Mouse (Mus musculus) ES-E14 (cell line): ENCODE results near the gene Trim45. TPM values are rescaled to one million over a fixed set of nuclear protein-coding genes. Genes with fewer than 3 reads are reported as not detected.

Experiments
- DNase-seq: peaks from one replicate; pipeline ENCODE4 v3.0.0-alpha.2; 2013; ENCODE audit warnings: low read depth, low spot score
- H3K27ac ChIP-seq: 2 replicates; pipeline ENCODE4 v1.5.1; 2012; ENCODE audit warnings: low read depth, mild to moderate bottlenecking, low read length, moderate library complexity, mixed read lengths; ENCODE audit not compliant: poor library complexity, insufficient read depth, severe bottlenecking
- H3K36me3 ChIP-seq: 2 replicates; pipeline ENCODE4 v1.6.1; 2012; ENCODE audit warnings: mild to moderate bottlenecking, low read length, moderate library complexity, mixed read lengths; ENCODE audit not compliant: control insufficient read depth, poor library complexity, insufficient read depth, severe bottlenecking
- H3K4me1 ChIP-seq, 2 experiments: fragments of 150-350 bp in 1 of 2; sonication (generic) in 1 of 2; 2 replicates each; pipeline ENCODE4 v1.6.1; 2012; ENCODE audit warnings: low read length in 2 of 2, mild to moderate bottlenecking in 1 of 2, mixed read lengths in 1 of 2; ENCODE audit not compliant: control insufficient read depth in 2 of 2, insufficient read depth in 2 of 2, poor library complexity in 1 of 2
- H3K4me3 ChIP-seq, 2 experiments: fragments of 150-350 bp in 1 of 2; sonication (generic) in 1 of 2; 2 replicates each; pipeline ENCODE4 v1.5.1; 2012; ENCODE audit warnings: low read length in 2 of 2, low read depth in 1 of 2, mild to moderate bottlenecking in 1 of 2, mixed read lengths in 1 of 2; ENCODE audit not compliant: insufficient read depth in 1 of 2, poor library complexity in 1 of 2, severe bottlenecking in 1 of 2
- H3K9ac ChIP-seq: 2 replicates; pipeline ENCODE4 v1.6.1; 2012; ENCODE audit warnings: low read depth, mild to moderate bottlenecking, low read length, mixed read lengths; ENCODE audit not compliant: poor library complexity, insufficient read depth, severe bottlenecking
- H3K9me3 ChIP-seq: fragments of 150-350 bp; sonication (generic); 2 replicates; pipeline ENCODE4 v1.6.1; 2012; ENCODE audit warnings: low read depth, mild to moderate bottlenecking, low read length; ENCODE audit not compliant: control insufficient read depth, insufficient read depth
- CHD2 ChIP-seq: IDR thresholded peaks from 2 replicates; pipeline ENCODE4 v1.6.1; 2014; ENCODE audit warnings: mild to moderate bottlenecking, low read depth, low read length, inconsistent platforms
- HCFC1 ChIP-seq: IDR thresholded peaks from 2 replicates; pipeline ENCODE4 v1.6.1; 2012; ENCODE audit warnings: low read length, inconsistent platforms, borderline replicate concordance; ENCODE audit not compliant: insufficient read depth
- MAFK ChIP-seq: IDR thresholded peaks from 2 replicates; pipeline ENCODE4 v1.6.1; 2014; ENCODE audit warnings: mild to moderate bottlenecking, low read depth, low read length, inconsistent platforms; ENCODE audit not compliant: insufficient read depth
- ZC3H11A ChIP-seq: IDR thresholded peaks from 2 replicates; pipeline ENCODE4 v1.6.1; 2012; ENCODE audit warnings: low read depth, mild to moderate bottlenecking, inconsistent platforms, low read length, borderline replicate concordance
- ZNF384 ChIP-seq: IDR thresholded peaks from 2 replicates; pipeline ENCODE4 v1.6.1; 2012; ENCODE audit warnings: low read depth, low read length, inconsistent platforms
- in situ Hi-C, 2 experiments: fragments of 600-800 bp; cut with MboI; formaldehyde crosslinking; loops; one replicate each; pipeline ENCODE4 v1.15.1; 2025; ENCODE audit warnings: low sequenced_read_pairs in 2 of 2, inconsistent platforms in 1 of 2; ENCODE audit not compliant: unreplicated experiment in 2 of 2
- total RNA-seq: library from RNA; depleted of rRNA; stranded (reverse); fragments of 300-350 nt; gene quantifications from 2 replicates; pipeline ENCODE4 v1.2.3, GENCODE M21; 2012; rRNA removed

Gene Trim45
- total RNA-seq = 4.8 and 5.5 TPM in 2 replicates

GRCm38 (mm10) chr3:100921825-100922505 lies at the start of gene Trim45:
Trim45 (plus strand) TSS chr3:100922202.
- Histone ChIP-seq H3K36me3 (no peaks in the 10 kb centered on the region), H3K27ac (no peak within 1 kb of the TSS), H3K4me3 (peak within 1 kb of the TSS; percentile 63 to 90), H3K9me3 (no peaks in the 10 kb centered on the region), H3K9ac (peak within 1 kb of the TSS; percentile 65), H3K4me1 (peaks cover 0 to 4% of the 10 kb centered on the region in 2 experiments; a peak in 1 of 4 replicates)
- TF ChIP-seq ZNF384 = no peak
- no peak; the same call in 1 of the 2 replicates for TF ChIP-seq ZC3H11A
- peak; percentile 81 for TF ChIP-seq CHD2
- TF ChIP-seq MAFK = no peak
- peak; percentile 89 for TF ChIP-seq HCFC1
- DNase-seq = peak; percentile 98
- in situ Hi-C loops = no loop called here

- Histone ChIP-seq H3K9me3 (no peaks in the 10 kb centered on the region), H3K27ac (no peak overlapping the region), H3K4me3 (no peak overlapping the region), H3K4me1 (no peaks in the 10 kb centered on the region), H3K36me3 (no peaks in the 10 kb centered on the region), H3K9ac (no peak overlapping the region)
- TF ChIP-seq ZNF384 (no peak), ZC3H11A (no peak), HCFC1 (no peak), CHD2 (no peak), MAFK (no peak)
- DNase-seq = no peak
- in situ Hi-C loops = no loop called here
These were observed 44.9 kb upstream of the Trim45 start for GRCm38 (mm10) chr3:100877057-100877456.

GRCm38 (mm10) chr3:100881403-100881802 lies 40.6 kb upstream of the Trim45 start:
- no peaks in the 10 kb centered on the region for H3K36me3 ChIP-seq
- TF ChIP-seq ZC3H11A = no peak
- no peak for TF ChIP-seq HCFC1
- TF ChIP-seq CHD2 = no peak
- no peak for TF ChIP-seq ZNF384
- no peak for TF ChIP-seq MAFK
- no peak overlapping the region for H3K4me3 ChIP-seq
- H3K27ac ChIP-seq = no peak overlapping the region
- H3K9ac ChIP-seq = no peak overlapping the region
- no peak for DNase-seq
- no peaks in the 10 kb centered on the region for H3K9me3 ChIP-seq
- H3K4me1 ChIP-seq = no peaks in the 10 kb centered on the region
- in situ Hi-C loops = no loop called here

GRCm38 (mm10) chr3:100881843-100882634 lies 40.0 kb upstream of the Trim45 start:
- Histone ChIP-seq H3K9me3 (no peaks in the 10 kb centered on the region), H3K27ac (no peak overlapping the region), H3K4me1 (no peaks in the 10 kb centered on the region), H3K36me3 (no peaks in the 10 kb centered on the region), H3K9ac (no peak overlapping the region), H3K4me3 (no peak overlapping the region)
- in situ Hi-C loops = no loop called here
- no peak for TF ChIP-seq CHD2
- TF ChIP-seq ZNF384 = no peak
- no peak for DNase-seq

- in situ Hi-C loops = no loop called here
These were observed 32.8 kb upstream of the Trim45 start for GRCm38 (mm10) chr3:100889234-100889633.

More at GRCm38 (mm10) chr3:100889234-100889633, 32.8 kb upstream of the Trim45 start:
- Histone ChIP-seq H3K27ac (no peak overlapping the region), H3K4me1 (no peaks in the 10 kb centered on the region), H3K4me3 (no peak overlapping the region), H3K9me3 (no peaks in the 10 kb centered on the region), H3K36me3 (no peaks in the 10 kb centered on the region), H3K9ac (no peak overlapping the region)
- no peak for DNase-seq
- no peak for TF ChIP-seq ZNF384
- TF ChIP-seq MAFK = no peak
- TF ChIP-seq HCFC1 = no peak
- no peak for TF ChIP-seq ZC3H11A
- no peak for TF ChIP-seq CHD2
